Mouse (Mus musculus) brain, embryonic 14.5 days (tissue): ENCODE measurements around the gene Tomm40l. TPM values are rescaled to one million over a fixed set of nuclear protein-coding genes. Genes with fewer than 3 reads are reported as not detected.

Experiments used
- DNase-seq: peaks from one replicate; pipeline ENCODE4 v3.0.0-alpha.2; 2011; ENCODE audit warnings: low read depth
- CTCF ChIP-seq: fragments of 200-500 bp; IDR thresholded peaks from 2 replicates; pipeline ENCODE4 v1.5.1; 2012; ENCODE audit warnings: inconsistent platforms, mild to moderate bottlenecking, moderate library complexity, borderline replicate concordance; ENCODE audit not compliant: insufficient read depth, insufficient read length; ENCODE audit errors: extremely low read depth
- POLR2A ChIP-seq: fragments of 200-500 bp; IDR thresholded peaks from 2 replicates; pipeline ENCODE4 v1.6.1; 2012; ENCODE audit warnings: mild to moderate bottlenecking, inconsistent platforms, borderline replicate concordance; ENCODE audit not compliant: poor library complexity, insufficient read depth, insufficient read length, severe bottlenecking; ENCODE audit errors: extremely low read depth
- polyA plus RNA-seq: library from polyadenylated mRNA; depleted of rRNA; stranded (reverse); fragments of >200 nt; gene quantifications from 2 replicates; pipeline ENCODE4 v1.2.3, GENCODE M21; 2012

The Tomm40l gene
- polyA plus RNA-seq, 1 experiment = 38.1 TPM

DNA sequence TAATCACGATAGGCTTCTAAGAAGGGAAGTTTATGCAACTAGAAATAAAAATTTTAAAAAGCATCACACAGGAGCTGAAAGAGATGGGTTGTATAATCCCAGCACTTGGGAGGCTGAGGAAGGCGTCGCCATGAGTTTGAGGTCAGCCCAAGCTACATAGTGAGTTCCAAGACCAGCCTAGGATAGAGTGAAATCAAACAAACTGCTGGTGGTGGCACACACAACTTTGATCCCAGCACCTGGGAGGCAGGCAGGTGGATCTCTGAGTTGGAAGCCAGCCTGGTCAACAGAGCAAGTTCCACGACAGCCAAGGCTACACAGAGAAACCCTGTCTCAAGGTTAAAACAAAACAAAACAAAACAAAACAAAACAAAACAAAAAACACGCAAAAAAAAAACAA is 10.0 kb upstream of the Tomm40l start:
- DNase-seq = no peak
- TF ChIP-seq CTCF (no peak), POLR2A (no peak)

DNA sequence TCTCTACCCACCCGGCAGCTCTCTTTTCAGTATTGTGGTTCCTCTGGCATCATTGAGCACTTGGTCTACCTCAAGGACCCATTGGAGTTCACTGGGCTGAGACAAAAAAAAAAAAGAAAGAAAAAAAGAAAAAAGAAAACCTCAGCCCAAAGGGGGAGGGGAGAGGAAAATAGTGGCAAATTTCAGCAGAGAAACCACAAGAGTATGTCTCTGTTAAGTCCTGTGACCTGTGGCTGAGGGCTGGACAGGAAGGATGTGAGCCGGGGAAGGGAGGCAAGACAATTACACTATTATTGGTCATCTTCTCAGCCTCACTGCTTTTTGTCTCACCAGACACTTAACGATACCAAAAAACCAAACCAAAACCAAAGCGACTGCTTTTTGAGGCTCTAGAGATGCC is 9.5 kb upstream of the Tomm40l start:
- TF ChIP-seq POLR2A (no peak), CTCF (no peak)
- DNase-seq = no peak

DNA sequence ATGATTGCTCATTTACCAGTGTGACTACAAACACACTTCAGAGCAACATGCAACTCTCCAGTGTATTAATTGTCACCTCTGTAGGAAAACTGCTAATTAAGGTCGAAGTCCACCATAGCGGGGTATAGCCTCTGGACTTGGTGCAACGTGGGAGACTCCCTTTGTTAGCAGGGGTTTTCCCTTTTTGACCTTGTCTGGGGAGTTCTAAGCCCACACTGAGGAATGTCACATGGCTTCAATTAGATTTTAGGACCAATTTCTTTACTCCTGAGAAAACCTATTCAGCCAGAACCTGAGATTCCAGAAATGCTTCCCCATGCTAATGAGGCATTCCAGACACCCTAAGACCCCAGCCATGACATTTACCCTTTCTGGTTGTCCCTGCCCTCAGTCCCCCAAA is 7.9 kb upstream of the Tomm40l start:
- no peak for DNase-seq
- TF ChIP-seq POLR2A (no peak), CTCF (no peak)

DNA sequence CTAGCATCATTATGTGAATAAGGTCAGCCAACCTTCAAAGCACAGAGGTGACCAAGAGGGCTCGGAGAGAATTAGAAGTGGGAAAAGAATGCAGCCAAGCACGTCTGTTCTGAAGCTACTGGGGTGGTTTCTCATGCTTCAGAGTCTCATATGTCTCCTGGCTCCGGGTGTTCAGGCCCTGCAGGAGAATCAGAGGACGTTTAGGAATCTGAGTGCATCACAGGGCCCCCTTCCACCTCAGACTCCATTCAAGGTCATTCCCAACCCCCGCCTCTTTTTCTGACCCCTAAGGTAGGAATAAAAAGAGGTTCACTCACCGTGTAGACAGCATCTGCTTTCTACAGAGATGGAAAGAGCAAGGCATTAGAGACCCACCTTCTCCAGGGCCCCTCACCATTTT is 7.4 kb upstream of the Tomm40l start:
- TF ChIP-seq CTCF (no peak), POLR2A (no peak)
- no peak for DNase-seq

DNA sequence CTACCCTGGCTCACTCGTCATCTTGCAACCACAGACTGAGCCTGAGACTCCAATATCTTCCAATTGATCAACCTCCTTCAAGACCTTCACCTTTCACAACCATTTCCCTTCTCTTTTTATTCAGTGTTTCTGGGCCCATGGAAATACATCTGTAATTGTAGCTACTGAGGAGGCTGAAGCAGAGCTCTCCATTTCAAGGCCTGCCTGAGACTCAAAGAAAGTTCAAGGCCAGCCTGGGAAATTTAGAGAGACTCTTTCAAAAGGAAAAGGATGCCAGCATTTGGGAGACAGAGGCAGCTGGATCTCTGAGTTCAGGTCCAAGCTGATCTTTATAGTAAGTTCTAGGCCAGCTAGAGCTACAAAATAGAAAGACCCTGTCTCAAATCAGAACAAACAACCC is 5.6 kb upstream of the Tomm40l start:
- DNase-seq = no peak
- TF ChIP-seq POLR2A = no peak
- TF ChIP-seq CTCF = no peak

DNA sequence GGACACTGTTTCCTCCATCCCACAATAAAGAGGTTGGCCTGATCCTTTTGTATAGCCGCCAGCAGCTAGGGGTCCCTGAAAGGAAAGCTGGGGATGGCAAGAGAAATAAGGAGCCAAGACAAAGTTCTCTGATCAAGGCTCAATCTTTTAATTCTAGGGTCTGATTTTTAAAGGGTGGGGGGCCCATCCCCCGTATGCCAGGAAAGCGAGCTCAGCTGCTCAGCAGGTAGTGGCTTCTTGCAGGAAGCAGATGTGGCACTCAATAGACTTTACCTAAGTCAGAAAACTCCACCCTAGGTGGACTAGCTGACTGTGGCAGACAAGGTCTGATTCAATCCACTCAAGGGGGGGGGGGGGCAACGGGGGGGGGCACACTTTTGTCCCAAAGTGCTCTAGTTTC is 4.5 kb upstream of the Tomm40l start:
- no peak for TF ChIP-seq POLR2A
- no peak for TF ChIP-seq CTCF
- DNase-seq = no peak

DNA sequence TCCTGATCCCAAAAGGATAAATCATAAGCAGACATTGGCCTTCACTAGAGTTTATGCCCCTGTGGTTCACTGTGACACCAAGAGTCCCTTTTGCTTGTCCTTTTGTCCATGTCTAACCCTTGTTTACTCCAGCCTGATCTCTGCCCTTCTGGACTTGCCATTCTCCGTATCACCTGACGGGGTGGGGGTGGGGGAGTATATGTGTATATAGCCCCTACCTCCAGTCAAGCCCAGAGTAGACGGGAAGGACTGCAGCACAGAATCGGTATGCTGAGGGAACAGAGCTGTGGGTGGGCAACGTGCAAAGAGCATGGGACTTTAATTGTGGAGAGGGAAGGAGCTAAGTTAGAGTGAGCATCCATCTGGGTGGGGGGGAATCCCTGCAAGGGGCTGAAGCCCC is 2.5 kb upstream of the Tomm40l start, which contains the start of gene Apoa2:
TSS of gene Apoa2 (plus strand) at position 198 of the 400 bp plus-strand sequence.
- TF ChIP-seq POLR2A = no peak
- no peak for TF ChIP-seq CTCF
- DNase-seq = no peak

DNA sequence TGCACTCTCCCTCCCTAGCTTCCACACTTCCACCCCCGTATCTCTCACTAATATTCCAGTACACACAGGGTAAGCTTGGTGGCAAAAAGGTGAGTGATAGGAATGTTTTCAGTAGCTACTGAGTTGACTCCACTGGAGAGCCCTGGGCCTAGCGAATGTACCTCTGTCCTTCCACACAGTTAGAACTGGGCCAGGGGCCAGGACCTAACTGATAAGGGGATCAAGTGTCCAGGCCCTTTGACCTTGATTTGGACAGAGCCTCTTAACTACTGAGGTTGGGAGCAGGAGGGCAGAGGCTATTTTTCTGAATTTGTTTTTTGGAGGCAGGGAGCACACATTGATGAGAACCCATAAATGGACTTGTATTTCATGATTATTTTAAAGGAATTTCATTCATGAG is 1.5 kb upstream of the Tomm40l start:
- no peak for DNase-seq
- TF ChIP-seq CTCF (no peak), POLR2A (no peak)

DNA sequence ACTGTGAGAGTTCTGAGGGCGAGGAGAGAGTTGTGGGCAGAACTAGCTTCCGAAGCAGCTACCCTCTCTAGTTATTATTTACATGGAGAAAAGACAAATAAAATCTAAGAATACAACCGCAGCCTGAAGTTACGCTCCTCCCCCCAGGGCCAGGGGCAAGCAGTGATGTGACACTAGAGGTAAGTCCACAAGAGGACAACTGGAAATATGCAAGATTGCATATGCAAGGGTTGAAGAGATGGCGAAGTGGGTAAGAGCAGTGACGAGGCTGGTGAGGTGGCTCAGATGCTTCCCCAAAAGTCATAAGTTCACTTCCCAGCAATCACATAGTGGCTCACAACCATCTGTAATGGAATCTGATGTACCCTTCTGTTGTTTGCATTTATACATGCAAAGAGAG is 854 bp upstream of the Tomm40l start:
- TF ChIP-seq POLR2A = no peak
- no peak for TF ChIP-seq CTCF
- no peak for DNase-seq

DNA sequence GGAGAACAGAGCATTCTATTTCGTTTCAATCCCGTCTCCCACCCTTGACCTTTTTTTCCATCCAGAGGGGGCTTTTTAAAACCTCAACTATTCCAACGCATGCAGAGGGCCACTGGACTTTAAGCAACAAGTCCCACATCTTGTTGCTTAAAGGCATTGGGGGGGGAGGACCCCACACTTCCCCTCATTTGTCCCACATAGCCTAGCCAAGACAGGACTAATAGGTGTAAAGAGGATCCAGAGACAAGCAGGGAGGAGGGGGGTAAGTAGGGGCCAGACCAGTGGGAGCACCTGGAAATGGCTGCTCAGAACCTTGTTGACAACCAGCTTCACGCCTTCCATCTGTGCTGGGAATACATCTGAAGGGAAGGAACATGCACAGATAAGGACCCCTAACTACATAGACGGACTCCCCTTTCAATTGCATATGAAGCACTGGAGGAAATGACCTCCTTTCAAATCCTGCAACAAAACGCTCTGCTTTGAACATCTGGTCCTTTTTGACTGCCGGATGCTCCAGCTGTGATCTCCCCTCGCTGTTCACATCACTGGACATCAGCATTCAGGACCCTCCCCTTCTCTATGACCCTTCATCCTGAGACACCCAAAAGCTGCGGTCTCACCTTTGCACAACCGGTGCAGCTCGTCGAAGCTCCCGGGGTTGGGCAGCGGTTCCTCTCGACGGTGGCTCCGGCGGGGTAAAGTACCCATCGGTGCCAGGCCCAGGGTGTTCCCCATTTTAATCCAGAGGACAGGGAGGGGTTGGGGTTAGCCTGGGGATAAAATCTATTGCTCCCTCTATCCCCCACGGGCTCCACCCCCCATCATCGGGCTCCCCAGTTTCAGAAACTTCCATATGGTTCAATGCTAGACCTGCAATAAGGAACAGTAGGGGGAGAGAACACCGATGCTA is 777 bp downstream of the Tomm40l start:
- DNase-seq = peak; percentile 13
- TF ChIP-seq CTCF = no peak
- TF ChIP-seq POLR2A = no peak

DNA sequence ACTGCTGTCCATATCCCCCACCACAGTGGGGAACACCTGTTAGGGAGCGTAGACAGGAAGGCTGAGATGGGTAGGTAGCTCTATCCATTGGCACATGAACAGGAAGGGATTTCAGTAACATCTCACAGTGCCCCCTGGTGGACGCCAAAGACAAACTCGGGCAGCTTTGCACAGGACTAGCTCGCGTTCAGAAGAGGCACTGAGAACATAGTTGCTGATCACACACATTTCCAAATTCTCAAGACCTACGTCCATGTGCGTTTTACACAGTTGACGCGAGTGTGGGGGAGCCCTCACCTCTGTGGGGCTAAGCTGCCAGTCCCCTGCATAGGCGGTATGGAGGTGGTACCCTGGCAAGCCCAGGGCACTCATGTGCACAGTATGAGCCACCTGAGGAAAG is 1.4 kb downstream of the Tomm40l start:
- no peak for TF ChIP-seq POLR2A
- peak; percentile 90 for TF ChIP-seq CTCF

DNA sequence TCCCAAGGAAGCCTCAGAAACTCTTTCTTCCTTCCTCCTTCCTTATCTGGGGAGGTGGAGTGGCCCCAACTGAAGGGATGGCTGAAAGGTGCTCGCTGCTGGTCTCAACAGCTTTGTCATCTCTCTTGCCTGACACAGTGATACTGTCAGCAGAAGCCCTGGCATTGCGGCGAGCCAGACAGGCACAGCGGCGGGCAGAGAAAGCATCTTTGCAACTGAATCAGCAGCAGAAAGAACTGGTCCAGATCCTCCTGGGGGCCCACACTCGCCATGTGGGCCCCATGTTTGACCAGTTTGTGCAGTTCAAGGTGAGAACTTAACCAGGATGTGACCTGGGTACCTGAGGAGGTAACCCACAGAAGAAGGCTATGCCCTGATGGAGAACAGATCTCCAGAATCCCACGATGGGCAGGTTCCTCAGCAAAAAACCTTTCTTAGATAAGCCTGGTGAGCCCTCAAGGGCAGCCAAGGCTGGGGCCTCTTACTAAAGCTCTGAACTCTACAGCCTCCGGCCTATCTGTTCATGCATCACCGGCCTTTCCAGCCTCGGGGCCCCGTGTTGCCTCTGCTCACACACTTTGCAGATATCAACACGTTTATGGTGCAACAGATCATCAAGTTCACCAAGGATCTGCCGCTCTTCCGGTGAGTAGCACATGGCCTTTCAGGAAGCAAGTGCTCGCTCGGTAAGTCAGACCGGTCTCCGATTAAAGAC is 5.9 kb downstream of the Tomm40l start:
- DNase-seq = no peak
- TF ChIP-seq CTCF = no peak
- TF ChIP-seq POLR2A = no peak

More for the DNA sequence above, 1.4 kb downstream of the Tomm40l start:
- peak; percentile 92 for DNase-seq

DNA sequence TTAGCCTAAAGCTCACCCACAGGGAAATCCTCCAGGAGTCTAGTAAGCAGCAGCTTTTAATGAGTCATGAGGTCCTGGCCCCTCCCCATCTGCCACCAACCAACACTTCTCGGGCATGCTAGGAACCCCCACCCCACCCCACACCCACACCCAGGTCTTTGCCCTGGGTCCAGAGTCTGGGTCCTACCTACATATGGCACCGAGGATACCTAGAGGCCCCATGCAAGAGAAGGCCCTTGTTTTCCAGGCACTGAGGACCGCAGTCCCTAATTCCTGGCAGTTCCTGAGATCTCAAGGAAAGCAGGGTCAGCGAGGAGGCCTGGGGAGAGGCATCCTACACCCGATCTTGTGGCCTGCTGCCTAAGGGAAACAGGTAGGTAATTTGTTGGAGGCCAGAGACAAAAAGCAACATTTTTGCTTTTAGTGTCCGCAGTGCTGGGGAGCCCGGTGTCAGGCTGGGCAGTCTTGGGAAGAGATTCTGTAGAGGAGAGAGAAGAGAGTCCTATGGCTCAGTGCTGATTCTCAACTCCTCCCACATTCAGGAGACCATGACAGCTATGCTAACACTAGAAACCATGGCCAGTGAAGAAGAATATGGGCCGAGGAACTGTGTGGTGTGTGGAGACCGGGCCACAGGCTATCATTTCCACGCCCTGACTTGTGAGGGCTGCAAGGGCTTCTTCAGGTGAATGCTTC is 8.4 kb downstream of the Tomm40l start, which contains the start of gene Nr1i3:
TSS of gene Nr1i3 (plus strand) at position 170 of the 696 bp plus-strand sequence.
- no peak for TF ChIP-seq POLR2A
- TF ChIP-seq CTCF = no peak
- no peak for DNase-seq
